Mouse (Mus musculus) heart, adult 8-10 months (tissue): ENCODE measurements around the gene Ugt2a1. TPM values are rescaled to one million over a fixed set of nuclear protein-coding genes. Genes with fewer than 3 reads are reported as not detected.
"Not testable (repeated sequence)": the region's sequence is repeated elsewhere in the genome, so short reads cannot be mapped to it uniquely, and the experiment has no call there.

Experiments used
- DNase-seq: peaks from one replicate; pipeline ENCODE4 v3.0.0; 2022; ENCODE audit warnings: low spot score
- total RNA-seq, 4 experiments: library from RNA; stranded (reverse); gene quantifications; 2 replicates each; pipeline ENCODE4 v1.2.4; 2022

Ugt2a1 gene
- total RNA-seq = not detected

DNA sequence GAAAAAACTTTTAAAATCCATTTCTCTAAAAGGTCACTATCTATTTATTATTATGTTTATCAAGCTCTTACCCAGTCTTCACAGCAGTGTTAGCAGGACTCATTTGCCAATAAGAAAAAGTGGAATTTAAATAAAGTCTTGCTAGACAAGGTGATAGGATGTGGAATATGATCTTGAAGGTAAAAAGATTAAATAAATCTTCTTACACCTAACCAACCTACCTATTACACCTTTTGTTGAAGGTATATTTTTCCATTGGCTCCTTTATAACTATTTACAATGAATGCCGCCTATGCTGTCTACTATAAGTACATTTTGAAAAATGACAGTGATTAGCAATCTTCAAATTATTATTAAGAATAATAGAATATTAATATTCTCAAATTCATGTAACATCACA lies at the start of gene Ugt2a1:
Ugt2a1 (minus strand) TSS at position 101 of the 400 bp plus-strand sequence.
- DNase-seq = no peak

DNA sequence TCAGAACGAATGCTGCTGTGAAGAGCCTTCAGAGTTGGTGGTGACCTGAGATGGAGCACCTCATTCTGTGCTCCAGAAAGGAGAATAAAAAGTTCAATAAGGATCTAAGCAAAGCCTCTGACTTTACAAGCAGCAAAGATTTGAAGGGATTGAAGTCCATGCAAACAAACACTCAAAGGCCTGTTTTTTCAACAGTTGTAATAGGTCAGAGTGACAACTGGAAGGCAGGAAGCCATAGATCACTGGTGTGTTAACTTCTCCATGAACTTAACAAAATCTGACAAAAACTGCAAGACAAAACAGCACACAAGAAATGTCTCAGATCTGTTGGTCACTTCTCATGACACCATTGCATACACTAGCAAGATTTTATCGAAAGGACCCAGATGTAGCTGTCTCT lies 47.4 kb upstream of the Ugt2a1 start, which contains the start of gene Sult1b1:
Sult1b1 (minus strand) TSS at position 85 of the 400 bp plus-strand sequence.
- DNase-seq = no peak

DNA sequence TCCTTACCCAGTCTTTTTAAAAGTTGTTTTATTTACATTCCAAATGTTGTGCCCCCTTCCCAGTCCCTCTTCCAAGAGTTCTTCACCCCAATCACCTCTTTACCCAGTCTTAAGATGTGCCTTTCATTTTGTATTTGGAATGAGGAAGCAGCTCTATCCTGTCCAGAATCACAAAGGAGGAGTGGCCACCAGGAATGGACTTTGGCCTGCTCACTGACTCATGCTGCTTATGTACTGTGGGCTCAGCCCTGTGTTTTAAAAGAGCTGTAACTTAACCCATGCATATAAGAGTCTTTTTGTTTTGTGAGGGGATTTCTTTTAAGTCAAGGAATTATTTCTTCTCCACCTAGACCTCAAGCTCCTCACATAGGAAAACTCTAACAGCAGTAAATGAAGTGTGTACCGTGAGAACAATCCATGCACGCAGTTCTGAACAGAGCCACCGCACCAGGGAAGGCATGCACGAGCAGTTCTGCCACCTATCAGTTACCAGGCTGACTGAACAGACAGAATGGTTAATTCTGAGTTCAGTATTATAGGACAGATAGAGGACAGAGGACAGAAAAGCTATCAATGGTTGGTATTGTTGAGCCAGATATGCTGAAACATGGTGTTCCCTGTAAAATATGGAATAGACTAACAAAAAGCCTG lies 45.4 kb upstream of the Ugt2a1 start:
- DNase-seq = no peak

DNA sequence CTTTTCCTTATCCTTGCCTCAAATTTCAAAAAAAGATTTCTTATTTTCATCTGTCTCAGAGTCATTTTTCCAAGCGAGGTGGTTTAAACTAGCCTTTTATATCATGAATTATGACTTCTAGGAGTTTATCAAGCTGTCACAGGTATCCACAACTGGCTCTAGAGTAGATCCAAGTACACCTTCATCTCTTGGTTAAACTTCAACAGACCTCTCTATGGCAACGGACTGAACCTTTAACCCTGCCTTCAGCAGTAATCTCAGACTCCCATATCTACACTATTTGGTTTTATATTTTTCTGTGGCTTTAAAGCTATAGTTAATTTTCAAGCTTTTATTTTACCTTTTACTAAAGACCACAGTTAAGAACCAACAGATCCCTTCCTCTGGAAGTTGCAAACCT lies 41.6 kb upstream of the Ugt2a1 start:
- DNase-seq = no peak

DNA sequence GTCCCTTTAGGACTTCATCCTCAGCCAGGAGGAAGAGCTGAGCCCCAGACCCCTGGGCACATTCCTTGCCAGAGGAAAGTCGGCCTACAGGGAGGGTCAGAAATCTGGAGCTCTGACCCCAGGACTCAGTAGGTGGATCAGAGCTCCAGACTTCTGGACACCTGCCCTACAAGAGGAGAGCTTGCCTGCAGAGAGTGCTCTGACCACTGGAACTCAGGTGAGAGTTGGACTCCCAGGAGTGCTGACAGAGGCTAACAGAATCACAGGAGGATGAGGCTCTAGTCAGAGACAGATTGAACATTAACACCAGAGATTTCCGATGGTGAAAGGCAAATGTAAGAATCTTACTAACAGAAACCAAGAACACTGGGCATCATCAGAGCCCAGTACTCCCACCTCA lies 32.9 kb upstream of the Ugt2a1 start:
- DNase-seq = not testable (repeated sequence)

DNA sequence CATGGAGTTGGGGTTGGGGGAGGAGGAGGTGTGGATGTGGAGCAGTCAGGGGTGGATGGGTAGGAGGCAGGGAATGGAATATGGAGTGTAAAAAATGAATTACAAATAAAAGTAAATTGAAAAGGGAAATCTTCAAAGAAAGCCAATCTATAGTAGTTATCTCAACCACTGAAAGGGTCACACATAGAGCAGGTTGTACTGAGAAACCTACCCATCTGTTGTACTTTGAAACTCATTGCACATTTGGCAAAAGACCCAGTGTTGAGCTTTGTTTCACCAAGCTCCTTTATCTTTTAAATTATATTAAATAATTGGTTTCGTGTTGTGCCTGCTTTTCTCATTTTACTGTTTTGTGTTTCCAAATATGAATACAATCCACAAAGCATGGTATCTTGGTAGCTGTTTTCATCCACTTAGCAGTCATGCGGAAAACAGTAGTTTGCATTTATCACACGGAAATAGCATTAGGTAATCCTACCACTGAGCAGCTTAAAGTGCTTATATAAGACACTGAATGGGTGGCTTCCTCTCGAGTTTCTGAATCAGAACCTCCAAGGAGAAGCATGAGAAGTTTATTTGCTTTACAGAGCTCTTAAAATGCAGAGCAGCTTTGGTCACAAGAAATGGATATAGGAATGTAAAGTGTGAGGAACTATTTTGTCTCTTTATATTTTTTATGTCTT lies 15.2 kb upstream of the Ugt2a1 start:
- no peak for DNase-seq

DNA sequence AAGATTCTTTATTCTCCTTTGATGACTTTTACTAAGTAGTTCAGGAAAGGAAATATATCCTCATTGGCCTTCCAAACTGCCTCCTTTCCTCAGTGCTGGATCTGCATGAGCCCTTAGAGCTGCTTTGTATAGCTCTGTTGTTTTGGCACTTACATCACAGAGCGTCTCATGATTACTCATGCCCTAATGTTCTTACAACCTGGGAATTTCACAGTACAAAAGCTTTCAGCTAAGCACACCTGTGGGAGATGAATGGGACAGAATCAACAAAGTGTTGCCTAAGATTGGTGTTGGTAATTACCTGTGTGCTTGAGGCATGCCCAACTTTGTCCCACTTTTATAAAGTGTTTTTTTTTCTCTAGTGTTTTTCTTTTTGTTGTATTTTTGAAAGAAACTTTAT lies 12.0 kb upstream of the Ugt2a1 start:
- DNase-seq = no peak

DNA sequence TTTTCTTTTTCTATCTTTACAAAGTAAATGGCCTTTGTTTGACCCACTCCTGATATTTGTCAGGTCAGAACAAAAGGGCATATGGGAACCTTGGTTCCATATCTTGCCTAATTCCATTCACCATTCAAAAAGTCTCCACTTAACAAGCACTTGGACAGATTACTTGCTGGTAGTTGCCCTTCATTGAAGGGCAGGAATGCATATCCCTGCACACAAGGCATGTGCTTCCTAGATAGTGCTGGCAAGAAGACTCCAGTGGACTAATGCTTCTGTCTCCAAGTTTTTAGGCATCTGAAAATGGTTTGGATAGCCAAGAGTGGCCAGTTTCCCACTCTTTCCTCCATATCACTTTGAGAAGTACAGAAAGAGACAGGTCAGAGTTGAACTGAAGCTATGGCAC lies 8.7 kb upstream of the Ugt2a1 start:
- DNase-seq = no peak

DNA sequence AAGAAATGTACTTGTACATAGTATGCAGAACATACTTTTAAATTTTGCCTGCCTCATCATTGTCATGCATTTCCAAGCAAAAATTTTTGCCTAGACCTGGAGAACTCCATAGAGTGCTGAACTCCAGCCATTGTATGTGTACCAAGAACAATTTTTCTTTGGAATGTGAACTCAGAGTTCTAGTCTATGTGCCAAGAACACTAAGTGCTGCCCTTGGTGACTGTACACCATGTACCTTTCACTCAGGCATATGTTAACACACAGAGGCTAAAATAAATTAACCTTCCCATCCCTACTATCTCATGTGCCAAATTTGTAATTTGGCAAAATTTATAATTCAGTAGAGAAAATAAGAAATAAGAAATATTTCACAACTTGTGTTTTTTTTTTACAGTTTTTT lies 8.3 kb upstream of the Ugt2a1 start:
- DNase-seq = peak; percentile 18

DNA sequence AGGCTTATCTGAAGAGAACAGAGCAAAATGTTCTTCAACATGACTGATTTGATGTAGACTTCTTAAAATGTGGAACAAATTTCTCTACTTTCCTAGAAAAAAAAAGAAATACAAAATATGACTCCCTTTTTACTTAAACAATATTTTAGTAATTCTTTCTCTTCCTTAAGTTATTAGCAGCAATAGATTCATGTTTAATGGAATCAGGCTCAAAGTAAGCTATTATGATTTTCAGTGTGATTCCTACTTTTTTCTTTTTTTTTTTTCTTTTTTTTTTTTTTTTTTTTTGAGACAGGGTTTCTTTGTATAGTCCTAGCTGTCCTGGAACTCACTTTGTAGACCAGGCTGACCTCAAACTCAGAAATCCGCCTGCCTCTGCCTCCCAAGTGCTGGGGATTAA lies 4.0 kb downstream of the Ugt2a1 start, which contains the start of gene Gm43638:
Gm43638 (minus strand) TSS at position 101 of the 400 bp plus-strand sequence.
- not testable (repeated sequence) for DNase-seq

DNA sequence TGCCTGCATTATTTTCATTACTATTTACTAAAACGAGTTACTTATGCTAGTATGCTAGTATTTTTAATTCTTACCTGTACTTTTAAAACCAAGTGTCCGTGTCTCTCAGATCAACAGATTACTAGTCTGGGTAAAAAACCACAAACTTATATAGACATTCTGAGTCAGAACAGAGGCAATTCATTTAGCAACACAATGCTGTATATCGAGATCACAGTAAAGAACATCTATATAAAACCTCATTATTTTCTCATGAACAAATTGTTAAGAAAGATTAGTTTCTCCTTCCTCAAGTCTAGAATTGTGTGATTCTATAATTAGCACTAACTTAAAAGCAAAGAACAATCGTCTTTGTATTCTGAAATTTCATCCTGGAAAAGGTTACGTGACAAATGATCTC lies 8.5 kb downstream of the Ugt2a1 start, which contains the start of gene Ugt2a2:
Ugt2a2 (minus strand) TSS at position 101 of the 400 bp plus-strand sequence.
- DNase-seq = no peak

DNA sequence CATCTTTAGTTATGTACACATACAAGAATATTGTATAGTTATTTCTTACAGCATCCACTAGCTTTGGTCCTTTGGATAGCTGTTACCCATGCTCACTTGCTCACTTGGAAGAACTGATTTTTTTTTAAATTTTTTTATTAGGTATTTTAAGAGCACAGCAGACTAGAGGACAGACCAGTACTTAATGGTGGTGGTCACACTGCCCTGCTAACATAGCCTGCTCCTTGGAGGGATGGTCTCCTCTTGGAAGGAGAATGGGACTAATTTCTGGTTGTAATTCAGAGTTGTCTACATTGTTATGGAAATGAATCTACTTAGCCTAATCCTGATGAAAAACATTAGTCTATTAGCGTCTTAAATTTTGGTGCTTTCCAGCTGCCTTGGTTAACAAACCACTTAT lies 31.9 kb downstream of the Ugt2a1 start:
- no peak for DNase-seq

DNA sequence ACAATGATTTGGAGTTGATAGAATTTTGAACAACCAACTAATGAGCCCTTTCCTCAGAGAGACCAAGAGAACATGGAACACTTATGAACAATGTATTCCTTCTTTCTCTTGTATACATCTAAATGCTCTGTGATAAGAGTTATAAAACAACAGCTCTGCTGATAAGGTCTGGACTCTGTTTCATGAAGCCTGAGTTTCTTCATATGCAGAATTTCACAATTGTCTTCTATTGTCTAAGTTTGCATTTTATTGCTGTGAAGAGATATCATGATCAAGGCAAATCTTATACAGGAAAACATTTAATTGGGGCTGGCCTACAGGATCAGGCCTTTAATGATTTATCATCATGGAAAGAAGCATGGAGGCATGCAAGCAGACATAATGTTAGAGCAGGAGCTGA lies 33.0 kb downstream of the Ugt2a1 start:
- no peak for DNase-seq

DNA sequence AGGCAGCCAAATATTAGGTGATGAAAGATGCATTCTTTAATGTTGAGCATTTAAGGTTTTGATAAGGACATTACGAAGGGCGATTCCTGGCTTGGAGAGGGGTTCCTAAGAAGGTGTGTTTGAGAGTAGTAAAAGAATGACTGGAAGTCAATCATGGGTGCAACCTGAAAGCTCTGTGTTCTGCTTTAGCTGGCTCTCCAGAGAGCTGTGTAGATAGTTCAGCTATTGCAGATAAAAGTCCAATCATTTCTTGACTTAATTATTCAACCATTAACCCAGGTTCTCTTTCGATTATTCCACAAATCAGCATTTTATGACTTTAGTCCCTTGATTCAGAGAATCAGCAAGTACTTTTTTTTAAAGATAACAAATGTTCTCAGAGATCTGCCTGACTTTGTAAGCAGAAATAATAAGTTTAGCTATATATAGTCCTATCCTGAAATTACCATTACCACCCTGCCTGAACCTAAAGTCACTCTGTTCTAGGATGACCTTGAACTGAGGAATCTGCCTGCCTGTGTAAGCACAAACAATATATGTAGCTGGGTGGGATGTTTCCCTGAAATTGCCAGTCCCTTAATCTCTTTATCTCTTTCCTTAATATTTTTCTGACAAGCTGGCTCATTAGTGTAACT lies 34.3 kb downstream of the Ugt2a1 start:
- DNase-seq = no peak

DNA sequence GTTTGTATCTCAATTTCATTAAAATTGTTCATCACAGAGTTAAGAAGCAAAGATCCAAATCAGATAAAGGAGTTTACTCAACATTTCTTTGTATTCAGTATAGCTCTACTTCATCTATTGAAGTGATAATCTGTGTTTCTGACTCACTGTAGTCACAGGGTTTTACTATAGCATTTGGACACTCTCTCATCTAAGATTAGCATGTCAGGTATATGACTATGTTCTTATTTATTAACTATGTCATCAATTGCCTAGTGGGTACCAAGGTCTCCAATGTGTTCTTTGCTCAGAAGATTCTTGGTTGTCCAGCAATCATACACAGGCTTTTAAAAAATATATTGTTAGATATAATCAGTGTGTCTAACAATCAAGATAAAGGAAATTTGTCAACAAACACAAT lies 35.2 kb downstream of the Ugt2a1 start:
- no peak for DNase-seq

DNA sequence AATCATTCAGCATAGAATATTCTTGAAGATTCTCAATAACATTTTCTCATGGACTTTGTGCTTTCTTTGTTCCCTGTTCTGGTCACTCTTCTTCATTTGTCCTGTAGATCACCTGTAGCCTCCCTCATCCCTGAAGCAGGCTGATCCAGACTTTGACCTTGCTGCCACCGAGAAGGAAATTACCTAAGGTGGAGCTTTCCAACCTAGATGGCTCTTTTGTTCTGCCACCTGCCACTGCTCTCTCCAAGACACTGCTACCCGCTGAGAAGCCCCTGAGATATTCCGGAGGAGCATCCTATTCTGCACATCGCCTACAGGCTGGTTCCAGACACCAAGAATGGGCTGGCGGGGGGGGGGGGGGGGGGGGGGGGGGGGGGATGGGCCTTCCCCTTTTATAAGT lies 38.2 kb downstream of the Ugt2a1 start:
- not testable (repeated sequence) for DNase-seq

DNA sequence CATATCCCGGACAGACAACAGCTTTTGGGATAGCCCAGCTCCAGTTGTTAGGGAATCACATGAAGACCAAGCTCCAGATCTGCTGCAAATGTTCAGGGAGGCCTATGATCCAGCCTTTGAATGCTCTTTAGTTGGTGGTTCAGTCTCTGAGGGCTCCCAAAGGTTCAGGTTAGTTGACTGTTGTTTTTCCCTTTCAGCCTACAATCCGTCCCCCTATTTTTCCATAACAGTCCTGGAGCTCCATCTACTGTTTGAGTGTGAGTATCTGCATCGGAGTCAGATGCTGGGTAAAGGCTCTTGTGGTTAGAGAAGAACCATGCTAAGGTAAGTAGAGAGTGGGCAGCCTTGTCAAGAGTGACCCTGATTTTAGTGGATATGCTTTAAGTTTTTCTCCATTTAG lies 54.4 kb downstream of the Ugt2a1 start:
- no peak for DNase-seq

DNA sequence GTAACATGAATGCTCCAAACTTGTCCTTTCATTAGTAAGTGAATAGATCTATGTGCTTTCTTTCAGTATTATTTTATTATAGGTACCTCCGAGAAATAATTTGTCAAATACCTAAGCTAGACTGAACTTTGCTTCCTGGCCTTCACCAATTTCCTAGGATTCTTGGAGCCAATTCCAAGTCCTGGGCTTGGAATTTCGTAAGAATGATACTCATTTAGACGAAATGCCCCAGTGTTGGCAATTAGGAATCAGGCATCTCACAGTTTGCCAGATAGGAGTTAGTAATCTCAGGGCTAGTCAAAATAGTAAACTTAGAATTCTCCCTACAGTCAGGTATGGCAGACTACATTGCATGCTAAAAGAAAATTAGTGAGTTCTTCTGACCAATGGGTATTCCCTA lies 65.0 kb downstream of the Ugt2a1 start:
- no peak for DNase-seq

DNA sequence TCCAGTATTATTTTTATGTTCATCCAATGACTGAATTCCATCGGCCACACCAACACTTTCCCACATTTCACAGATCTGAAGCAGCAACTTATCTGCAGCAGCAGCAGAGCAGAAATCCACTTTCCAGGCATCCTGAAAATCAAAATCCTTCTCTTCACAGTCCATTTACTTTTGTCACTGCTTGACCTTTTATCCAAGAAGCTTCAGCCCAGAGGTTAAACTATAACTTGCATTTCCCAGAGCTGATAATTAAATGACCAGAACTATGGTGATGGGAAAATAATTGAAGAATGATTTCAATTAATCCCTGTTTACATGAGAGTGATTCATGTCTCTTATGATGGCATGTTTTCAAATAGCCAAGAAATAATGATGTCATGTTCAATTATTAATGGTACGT lies 66.6 kb downstream of the Ugt2a1 start, which contains the start of gene Ugt2b38:
Ugt2b38 (minus strand) TSS at position 163 of the 400 bp plus-strand sequence.
- DNase-seq = not testable (repeated sequence)
